Mouse (Mus musculus) midbrain, embryonic 10.5 days (tissue): ENCODE results near the gene Lpcat4. TPM values are rescaled to one million over a fixed set of nuclear protein-coding genes. Genes with fewer than 3 reads are reported as not detected.
"Not testable (repeated sequence)": the region's sequence is repeated elsewhere in the genome, so short reads cannot be mapped to it uniquely, and the experiment has no call there.

Experiments used
- DNase-seq: peaks from one replicate; pipeline ENCODE4 v3.0.0-alpha.2; 2017; ENCODE audit warnings: low spot score
- H3K27ac ChIP-seq: fragments of 300-500 bp; sonication (generic); replicated peaks from 2 replicates; pipeline ENCODE4 v1.5.1; 2016; ENCODE audit warnings: mild to moderate bottlenecking
- H3K27me3 ChIP-seq: fragments of 300-500 bp; sonication (generic); 2 replicates; pipeline ENCODE4 v1.6.1; 2016; ENCODE audit warnings: low read depth, mild to moderate bottlenecking; ENCODE audit not compliant: poor library complexity, severe bottlenecking
- H3K36me3 ChIP-seq: fragments of 300-500 bp; sonication (generic); 2 replicates; pipeline ENCODE4 v1.6.1; 2016; ENCODE audit warnings: mild to moderate bottlenecking, moderate library complexity
- H3K4me1 ChIP-seq: fragments of 300-500 bp; sonication (generic); 2 replicates; pipeline ENCODE4 v1.6.1; 2016
- H3K4me3 ChIP-seq: fragments of 300-500 bp; sonication (generic); 2 replicates; pipeline ENCODE4 v1.5.1; 2016; ENCODE audit warnings: mild to moderate bottlenecking, moderate library complexity
- H3K9me3 ChIP-seq: fragments of 300-500 bp; sonication (generic); replicated peaks from 2 replicates; pipeline ENCODE4 v1.6.1; 2016; ENCODE audit warnings: mild to moderate bottlenecking
- WGBS: fragments of 180-500 bp; shearing (Covaris S2); methylation state at CpG from one replicate; pipeline ENCODE4 v1.1.7; 2016; 5-methylcytosine and 5-hydroxymethylcytosine counted together
- polyA plus RNA-seq: library from polyadenylated mRNA; unstranded; fragments of >200 nt; fragmentation: Nextera tagmentation; extraction: Ambion mirVana; gene quantifications from 2 replicates; pipeline ENCODE4 v1.2.1, GENCODE M21; 2016

Gene Lpcat4
- polyA plus RNA-seq, 1 experiment from 2014 or later: 11.4 TPM

DNA sequence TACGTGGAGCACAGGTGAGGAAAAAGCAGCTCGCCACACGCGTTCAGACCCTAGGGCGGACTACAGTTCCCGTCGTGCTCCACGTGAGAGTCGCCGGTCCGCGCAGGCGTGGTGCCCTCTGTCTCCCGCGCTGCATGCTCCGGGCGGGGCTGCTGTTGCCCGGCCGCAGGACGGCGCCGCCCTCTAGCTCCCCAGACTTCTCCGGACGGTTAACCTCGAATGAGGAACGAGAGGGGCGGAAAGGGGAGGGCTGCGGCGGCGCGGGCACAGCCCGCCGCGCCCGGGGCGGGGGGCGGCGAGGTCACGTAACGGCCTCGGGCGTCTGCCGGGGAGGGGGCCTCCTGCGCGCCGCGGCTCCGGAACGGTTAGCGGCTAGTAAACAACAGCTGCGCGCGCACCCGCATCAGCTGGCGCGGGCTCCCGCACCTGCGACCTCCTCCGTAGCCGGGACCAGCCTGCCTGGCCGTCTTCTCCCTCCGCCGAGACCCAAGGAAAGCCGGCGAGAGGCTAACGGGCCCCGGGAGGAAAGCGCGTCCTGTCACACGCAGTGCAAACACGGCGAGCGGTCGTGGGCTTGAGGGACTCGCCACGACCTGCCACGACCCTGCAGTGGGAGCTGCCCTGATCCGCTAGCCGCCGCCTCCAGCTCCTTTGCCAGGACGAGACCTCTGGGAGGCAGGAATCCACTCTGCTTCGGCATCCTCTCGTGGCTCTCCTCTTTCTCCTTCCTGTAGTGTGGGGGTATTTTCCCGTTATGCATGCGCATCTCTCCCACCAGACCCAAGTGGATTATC is 26.4 kb downstream of the Lpcat4 start, which contains the start of gene Slc12a6:
Gene Slc12a6, plus strand, starts transcription at position 378 of the 794 bp plus-strand sequence.
- peak; percentile 93 for DNase-seq
- Histone ChIP-seq H3K27me3 (no peaks in the 10 kb centered on the region), H3K4me3 (peak within 1 kb of the TSS; percentile 85), H3K9me3 (no peaks in the 10 kb centered on the region), H3K36me3 (no peaks in the 10 kb centered on the region), H3K4me1 (peaks cover 43% of the 10 kb centered on the region), H3K27ac (peak within 1 kb of the TSS; percentile 95)
- under 1% methylated on average over 85 of the region's 85 CpGs for WGBS

DNA sequence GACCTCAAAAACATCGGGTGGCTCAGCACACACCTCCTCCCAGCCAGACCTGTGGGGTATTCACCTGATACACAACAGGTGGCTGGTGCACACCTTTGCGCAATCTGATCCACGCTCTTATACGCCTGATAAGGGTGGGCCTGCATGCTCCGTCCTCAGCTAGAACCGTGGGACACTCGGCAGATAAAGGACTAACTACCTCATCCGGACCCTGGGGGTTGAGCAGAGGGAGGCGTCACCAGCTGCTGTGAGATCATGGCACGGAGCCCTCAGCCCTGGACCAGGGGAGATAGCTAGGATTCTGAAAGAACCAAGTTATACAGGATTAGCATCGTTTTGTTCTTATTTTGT is 26.9 kb downstream of the Lpcat4 start, which contains the start of gene Gm21985:
Gene Gm21985, plus strand, starts transcription at position 73 of the 351 bp plus-strand sequence.
- Histone ChIP-seq H3K27ac (peak within 1 kb of the TSS; percentile 95), H3K27me3 (no peaks in the 10 kb centered on the region), H3K4me3 (peak within 1 kb of the TSS; percentile 85), H3K9me3 (no peaks in the 10 kb centered on the region), H3K36me3 (no peaks in the 10 kb centered on the region), H3K4me1 (peaks cover 43% of the 10 kb centered on the region)
- WGBS: 2% methylated on average over 11 of the region's 11 CpGs
- peak; percentile 47 for DNase-seq

DNA sequence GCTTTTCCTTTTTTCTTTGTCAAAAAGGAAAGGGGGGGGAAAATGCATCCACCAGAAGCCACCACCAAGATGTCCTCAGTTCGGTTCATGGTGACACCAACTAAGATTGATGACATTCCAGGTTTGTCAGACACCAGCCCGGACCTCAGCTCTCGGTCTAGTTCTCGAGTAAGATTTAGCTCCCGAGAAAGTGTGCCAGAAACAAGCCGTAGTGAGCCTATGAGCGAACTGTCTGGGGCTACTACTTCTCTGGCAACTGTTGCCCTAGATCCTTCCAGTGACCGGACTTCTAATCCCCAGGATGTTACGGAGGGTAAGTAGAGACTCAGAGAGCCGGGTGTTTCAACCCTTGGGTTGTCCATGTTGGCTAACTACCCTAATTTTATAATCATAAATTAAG is 27.5 kb downstream of the Lpcat4 start:
- DNase-seq: no peak
- Histone ChIP-seq H3K27ac (no peak overlapping the region), H3K4me1 (peaks cover 43% of the 10 kb centered on the region), H3K9me3 (no peaks in the 10 kb centered on the region), H3K4me3 (peak overlapping the region; percentile 85), H3K27me3 (no peaks in the 10 kb centered on the region), H3K36me3 (no peaks in the 10 kb centered on the region)
- WGBS: 76% methylated on average over 10 of the region's 10 CpGs

DNA sequence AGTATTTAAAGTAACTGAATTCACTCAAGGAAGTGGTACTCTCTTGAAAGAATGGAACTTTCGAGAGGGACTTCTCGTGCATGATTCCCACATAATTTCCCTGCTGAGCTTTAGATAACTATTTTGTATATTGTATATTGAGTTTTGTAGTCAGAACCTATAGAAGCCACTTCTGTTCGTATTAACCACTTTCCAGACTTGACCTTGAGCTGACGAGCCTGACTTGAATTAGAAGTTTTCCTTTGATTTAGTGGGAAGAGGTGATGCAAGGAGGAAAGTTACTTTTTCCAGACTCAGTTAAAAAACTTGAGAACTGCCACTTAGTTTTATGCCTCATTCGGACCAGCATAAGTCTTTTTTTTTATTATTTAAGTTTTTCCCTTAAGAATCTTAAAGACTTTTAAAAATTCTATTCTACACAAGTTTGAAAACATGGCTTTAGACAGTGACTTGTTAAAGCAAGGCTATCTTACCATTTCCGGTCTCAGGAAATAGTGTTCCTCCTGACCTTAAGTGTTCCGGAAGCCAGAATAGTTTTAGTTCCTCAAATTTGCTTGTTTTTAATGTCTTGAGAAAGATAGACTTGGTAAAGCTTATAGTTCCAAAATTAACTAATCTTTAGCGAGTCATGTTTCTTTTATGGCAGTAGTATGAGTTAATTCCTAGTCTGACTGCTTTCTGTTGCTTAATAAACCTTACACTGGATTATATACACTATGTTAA is 28.4 kb downstream of the Lpcat4 start:
- H3K27ac ChIP-seq: no peak overlapping the region
- H3K27me3 ChIP-seq: no peaks in the 10 kb centered on the region
- 86% methylated on average over 8 of the region's 8 CpGs for WGBS
- H3K4me3 ChIP-seq: peak overlapping the region; percentile 24
- peaks cover 40% of the 10 kb centered on the region for H3K4me1 ChIP-seq
- H3K9me3 ChIP-seq: no peaks in the 10 kb centered on the region
- DNase-seq: no peak
- H3K36me3 ChIP-seq: no peaks in the 10 kb centered on the region

GRCm38 (mm10) chr2:112270011-112270410 is 30.7 kb downstream of the Lpcat4 start:
- H3K4me3 ChIP-seq: no peak overlapping the region
- H3K27ac ChIP-seq: no peak overlapping the region
- DNase-seq: no peak
- no peaks in the 10 kb centered on the region for H3K36me3 ChIP-seq
- WGBS: 93% methylated on average over 2 of the region's 2 CpGs
- H3K27me3 ChIP-seq: no peaks in the 10 kb centered on the region
- no peaks in the 10 kb centered on the region for H3K9me3 ChIP-seq
- H3K4me1 ChIP-seq: peaks cover 26% of the 10 kb centered on the region

DNA sequence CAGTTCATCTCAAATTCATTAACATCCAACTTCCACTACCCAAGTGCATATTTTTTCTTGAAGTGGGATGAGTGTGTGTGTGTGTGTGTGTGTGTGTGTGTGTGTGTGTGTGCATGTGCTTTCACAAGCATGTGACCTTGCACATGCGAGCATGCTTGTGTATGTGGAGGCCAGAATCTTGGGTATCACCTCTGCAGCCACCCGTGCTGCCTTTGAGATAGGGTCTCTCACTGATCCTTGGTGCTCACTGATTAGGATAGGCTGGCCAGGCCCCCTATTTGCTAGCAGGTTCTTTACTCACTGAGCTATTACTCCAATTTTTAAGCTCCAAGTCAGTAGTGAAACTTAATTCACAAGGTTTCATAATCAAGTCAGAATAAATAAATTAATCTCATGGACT is 33.6 kb downstream of the Lpcat4 start:
- Histone ChIP-seq H3K4me1 (peaks cover under 1% of the 10 kb centered on the region; the same call in 1 of the 2 replicates), H3K36me3 (no peaks in the 10 kb centered on the region), H3K27me3 (no peaks in the 10 kb centered on the region), H3K27ac (no peak overlapping the region), H3K9me3 (no peaks in the 10 kb centered on the region), H3K4me3 (no peak overlapping the region)
- DNase-seq: no peak
- WGBS: 92% methylated on average over 2 of the region's 2 CpGs

- H3K4me3 ChIP-seq: no peak overlapping the region
- H3K27ac ChIP-seq: no peak overlapping the region
- no peaks in the 10 kb centered on the region for H3K36me3 ChIP-seq
- 93% methylated on average over 6 of the region's 6 CpGs for WGBS
- H3K9me3 ChIP-seq: no peaks in the 10 kb centered on the region
- no peak for DNase-seq
- no peaks in the 10 kb centered on the region for H3K27me3 ChIP-seq
- no peaks in the 10 kb centered on the region; the same call in 1 of the 2 replicates for H3K4me1 ChIP-seq
Measured at GRCm38 (mm10) chr2:112273474-112273873, 34.2 kb downstream of the Lpcat4 start.

GRCm38 (mm10) chr2:112276870-112277269 is 37.6 kb downstream of the Lpcat4 start:
- Histone ChIP-seq H3K27ac (no peak overlapping the region), H3K36me3 (no peaks in the 10 kb centered on the region), H3K27me3 (no peaks in the 10 kb centered on the region), H3K4me3 (no peak overlapping the region), H3K4me1 (no peaks in the 10 kb centered on the region), H3K9me3 (no peaks in the 10 kb centered on the region)
- no peak for DNase-seq
- WGBS: 94% methylated on average over 3 of the region's 3 CpGs

DNA sequence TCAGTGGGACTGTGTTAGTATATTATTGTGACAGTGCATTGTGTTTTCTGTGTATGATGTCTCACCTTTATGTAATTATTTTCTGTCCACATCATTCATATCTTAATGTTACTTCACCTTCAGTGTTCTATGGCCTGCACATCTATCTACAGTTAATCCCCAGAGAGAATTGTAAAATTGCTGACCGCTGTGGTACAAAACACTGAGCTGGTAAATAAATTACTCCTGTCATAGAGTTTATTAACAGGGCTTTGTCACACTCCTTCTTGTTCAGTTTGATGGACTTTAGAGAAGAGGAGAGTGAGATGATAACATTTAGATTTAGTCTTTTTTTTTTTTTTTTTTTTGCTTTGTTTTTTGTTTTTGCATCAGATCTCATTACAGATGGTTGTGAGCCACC is 43.6 kb downstream of the Lpcat4 start:
- Histone ChIP-seq H3K4me3 (no peak overlapping the region), H3K27ac (no peak overlapping the region), H3K27me3 (no peaks in the 10 kb centered on the region), H3K9me3 (no peaks in the 10 kb centered on the region), H3K36me3 (no peaks in the 10 kb centered on the region), H3K4me1 (peaks cover 16% of the 10 kb centered on the region)
- WGBS: 95% methylated on average over 1 of the region's 1 CpGs
- no peak for DNase-seq

DNA sequence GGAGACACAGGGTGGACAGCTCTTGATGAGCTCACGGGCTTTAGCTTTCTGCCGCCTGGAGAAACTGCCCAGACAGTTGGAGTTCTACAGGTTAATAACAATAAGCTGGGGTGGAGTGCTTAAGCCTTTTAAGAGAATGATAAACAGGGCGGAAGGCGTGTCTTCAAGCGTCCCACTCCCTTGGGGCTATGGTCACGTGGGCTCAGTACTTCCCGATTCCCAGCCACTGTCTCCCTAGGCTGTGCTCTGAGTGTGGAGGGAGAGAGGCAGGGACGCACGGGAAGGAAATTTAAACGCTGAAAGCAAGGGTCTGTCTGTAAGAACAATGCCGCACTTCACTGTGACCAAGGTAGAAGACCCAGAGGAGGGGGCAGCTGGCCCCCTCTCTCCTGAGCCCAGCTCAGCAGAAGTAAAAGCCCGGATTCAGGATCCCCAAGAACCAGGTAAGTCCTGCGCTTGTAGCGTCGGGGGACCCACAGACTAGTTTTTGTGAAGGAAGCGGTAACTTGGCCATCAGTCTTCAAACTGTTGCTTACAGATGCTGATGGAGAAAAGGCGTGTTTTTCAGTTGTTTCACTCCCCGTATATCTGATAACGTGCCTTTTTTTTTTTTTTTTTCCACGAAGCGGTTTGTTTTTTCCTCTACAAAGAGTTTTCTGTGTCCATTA is 45.2 kb downstream of the Lpcat4 start:
- Histone ChIP-seq H3K27me3 (no peaks in the 10 kb centered on the region), H3K27ac (peak overlapping the region; percentile 78), H3K9me3 (no peaks in the 10 kb centered on the region), H3K4me3 (peak overlapping the region; percentile 61), H3K4me1 (peaks cover 16% of the 10 kb centered on the region), H3K36me3 (no peaks in the 10 kb centered on the region)
- DNase-seq: peak; percentile 58
- WGBS: 3% methylated on average over 21 of the region's 21 CpGs

DNA sequence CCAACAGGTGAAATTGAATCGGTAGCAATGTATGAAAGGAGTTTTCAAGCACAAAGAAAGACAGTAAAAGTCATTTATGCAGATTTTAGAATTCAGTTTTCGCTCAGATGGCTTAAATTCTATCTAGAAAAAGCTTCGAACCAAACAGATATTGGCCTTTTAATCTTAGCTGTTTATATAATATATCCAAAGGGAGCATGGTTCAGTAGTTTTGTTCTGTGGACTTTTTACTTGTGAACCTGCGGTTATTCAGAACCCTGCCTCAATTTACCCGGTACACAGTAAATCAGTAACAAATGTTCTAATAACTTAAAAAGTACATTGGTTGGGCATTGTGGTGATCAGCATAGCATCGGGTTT is 45.7 kb downstream of the Lpcat4 start:
- H3K4me1 ChIP-seq: peaks cover 16% of the 10 kb centered on the region
- 69% methylated on average over 6 of the region's 6 CpGs for WGBS
- peak overlapping the region; percentile 61 for H3K4me3 ChIP-seq
- DNase-seq: no peak
- no peaks in the 10 kb centered on the region for H3K36me3 ChIP-seq
- H3K27me3 ChIP-seq: no peaks in the 10 kb centered on the region
- no peak overlapping the region for H3K27ac ChIP-seq
- no peaks in the 10 kb centered on the region for H3K9me3 ChIP-seq

DNA sequence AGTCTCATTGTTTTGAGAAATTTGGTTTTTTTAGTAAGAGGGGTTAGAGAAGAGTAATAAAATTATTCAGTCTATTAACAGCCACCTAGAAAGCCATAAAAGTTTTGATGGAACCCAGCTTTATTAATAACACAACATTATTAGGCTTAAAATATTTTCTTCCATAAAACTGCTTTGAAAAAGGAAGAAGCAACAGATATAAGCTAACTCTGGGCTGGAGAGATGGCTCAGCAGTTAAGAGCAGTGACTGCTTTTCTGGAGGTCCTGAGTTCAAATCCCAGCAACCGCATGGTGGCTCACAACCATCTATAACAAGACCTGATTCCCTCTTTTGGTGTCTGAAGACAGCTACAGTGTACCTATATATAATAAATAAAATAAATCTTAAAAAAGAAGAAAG is 46.8 kb downstream of the Lpcat4 start:
- not testable (repeated sequence) for H3K27ac ChIP-seq, H3K9me3 ChIP-seq, DNase-seq, H3K27me3 ChIP-seq, H3K4me3 ChIP-seq, H3K36me3 ChIP-seq
- H3K4me1 ChIP-seq: peaks cover 16% of the 10 kb centered on the region
- 91% methylated on average over 1 of the region's 1 CpGs for WGBS

DNA sequence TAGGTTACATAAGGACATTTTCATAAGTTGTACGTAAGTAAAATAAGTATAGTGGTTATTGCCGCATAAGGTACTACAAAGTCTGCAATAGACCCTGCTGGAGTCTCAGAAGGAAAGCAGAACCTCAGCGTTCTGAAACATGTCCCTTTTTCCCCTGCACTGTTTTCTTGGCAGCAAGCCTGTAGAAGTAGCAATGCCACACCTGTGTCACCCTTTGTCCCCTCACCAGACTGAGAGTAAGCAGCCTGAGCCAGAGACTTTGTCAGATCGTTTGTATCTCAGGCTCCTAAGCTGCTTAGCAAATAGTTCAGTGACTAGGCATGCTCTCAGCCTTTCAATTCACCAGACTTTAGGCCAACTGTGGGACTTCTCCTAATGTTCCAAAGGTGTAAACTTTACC is 47.8 kb downstream of the Lpcat4 start:
- H3K27ac ChIP-seq: no peak overlapping the region
- H3K4me3 ChIP-seq: no peak overlapping the region
- no peak for DNase-seq
- WGBS: 70% methylated on average over 4 of the region's 4 CpGs
- H3K4me1 ChIP-seq: peaks cover 16% of the 10 kb centered on the region
- no peaks in the 10 kb centered on the region for H3K9me3 ChIP-seq
- H3K36me3 ChIP-seq: no peaks in the 10 kb centered on the region
- H3K27me3 ChIP-seq: no peaks in the 10 kb centered on the region
